Mouse (Mus musculus) forebrain, embryonic 10.5 days (tissue): ENCODE measurements at regions not wholly inside any gene's neighbourhood (a gene's known extent, or its start where the extent isn't known, plus 50 kb on each side); places are given as distances from the start of the nearest gene placed in this dataset.

Experiments
- DNase-seq: peaks from one replicate; pipeline ENCODE4 v3.0.0-alpha.2; 2017; ENCODE audit warnings: low spot score; ENCODE audit errors: extremely low spot score
- H3K27ac ChIP-seq: fragments of 300-500 bp; sonication (generic); 2 replicates; pipeline ENCODE4 v1.5.1; 2016; ENCODE audit warnings: mild to moderate bottlenecking
- H3K27me3 ChIP-seq: fragments of 300-500 bp; sonication (generic); 2 replicates; pipeline ENCODE4 v1.6.1; 2016; ENCODE audit warnings: mild to moderate bottlenecking; ENCODE audit not compliant: poor library complexity, severe bottlenecking
- H3K36me3 ChIP-seq: fragments of 300-500 bp; sonication (generic); replicated peaks from 2 replicates; pipeline ENCODE4 v1.6.1; 2016; ENCODE audit warnings: mild to moderate bottlenecking, moderate library complexity
- H3K4me1 ChIP-seq: fragments of 300-500 bp; sonication (generic); 2 replicates; pipeline ENCODE4 v1.6.1; 2016
- H3K4me3 ChIP-seq: fragments of 300-500 bp; sonication (generic); 2 replicates; pipeline ENCODE4 v1.5.1; 2016; ENCODE audit warnings: mild to moderate bottlenecking, moderate library complexity
- H3K9me3 ChIP-seq: fragments of 300-500 bp; sonication (generic); 2 replicates; pipeline ENCODE4 v1.6.1; 2016; ENCODE audit warnings: mild to moderate bottlenecking, moderate library complexity
- WGBS: fragments of 180-500 bp; shearing (Covaris S2); methylation state at CpG from one replicate; pipeline ENCODE4 v1.1.7; 2016; 5-methylcytosine and 5-hydroxymethylcytosine counted together

- no peaks in the 10 kb centered on the region for H3K36me3 ChIP-seq
- H3K4me3 ChIP-seq: no peak overlapping the region
- DNase-seq: no peak
- H3K27ac ChIP-seq: no peak overlapping the region
- H3K9me3 ChIP-seq: peaks cover 5% of the 10 kb centered on the region; the same call in 1 of the 2 replicates
- H3K4me1 ChIP-seq: peaks cover 7% of the 10 kb centered on the region; the same call in 1 of the 2 replicates
- whole genome bisulfite sequencing: 88% methylated on average over 4 of the region's 4 CpGs
- no peaks in the 10 kb centered on the region for H3K27me3 ChIP-seq
Observed at GRCm38 (mm10) chr17:9845451-9846075, 176.0 kb upstream of the Pabpc6 start.

DNA sequence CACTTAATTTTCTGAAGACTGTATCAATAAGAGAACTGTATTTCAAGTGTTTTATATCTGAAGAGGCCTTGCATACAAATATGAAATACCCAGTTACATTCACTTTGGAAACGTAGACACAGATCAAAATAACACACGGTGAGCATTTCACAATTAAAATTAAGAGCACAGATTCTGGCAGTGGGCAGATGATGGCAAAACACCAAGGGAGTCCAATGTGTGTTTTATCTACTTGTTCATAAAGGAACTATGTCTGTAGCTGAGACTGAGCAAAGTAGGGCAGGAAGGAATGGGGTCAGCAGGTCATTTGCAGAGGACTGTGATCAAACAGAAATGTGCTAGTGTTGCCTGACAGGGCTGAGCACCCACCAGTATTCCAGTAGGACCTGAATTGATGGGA, 171.6 kb upstream of the Pabpc6 start:
- WGBS: 90% methylated on average over 2 of the region's 2 CpGs
- Histone ChIP-seq H3K4me3 (no peak overlapping the region), H3K27ac (no peak overlapping the region), H3K27me3 (no peaks in the 10 kb centered on the region), H3K4me1 (no peaks in the 10 kb centered on the region), H3K36me3 (no peaks in the 10 kb centered on the region), H3K9me3 (peaks cover 5% of the 10 kb centered on the region; the same call in 1 of the 2 replicates)
- DNase-seq: no peak

GRCm38 (mm10) chr17:9839256-9839655, 169.7 kb upstream of the Pabpc6 start:
- Histone ChIP-seq H3K4me1 (no peaks in the 10 kb centered on the region), H3K27ac (no peak overlapping the region), H3K27me3 (no peaks in the 10 kb centered on the region), H3K36me3 (no peaks in the 10 kb centered on the region), H3K4me3 (no peak overlapping the region), H3K9me3 (peaks cover 5% of the 10 kb centered on the region; the same call in 1 of the 2 replicates)
- DNase-seq: no peak
- 86% methylated on average over 7 of the region's 7 CpGs for WGBS

- WGBS: 87% methylated on average over 7 of the region's 7 CpGs
- DNase-seq: no peak
- Histone ChIP-seq H3K4me1 (no peaks in the 10 kb centered on the region), H3K27ac (no peak overlapping the region), H3K9me3 (peaks cover 5% of the 10 kb centered on the region; the same call in 1 of the 2 replicates), H3K36me3 (no peaks in the 10 kb centered on the region), H3K27me3 (no peaks in the 10 kb centered on the region), H3K4me3 (no peak overlapping the region)
Observed at GRCm38 (mm10) chr17:9836995-9837842, 167.7 kb upstream of the Pabpc6 start.

- DNase-seq: no peak
- Histone ChIP-seq H3K9me3 (no peaks in the 10 kb centered on the region), H3K4me1 (no peaks in the 10 kb centered on the region), H3K27ac (no peak overlapping the region), H3K4me3 (no peak overlapping the region), H3K36me3 (no peaks in the 10 kb centered on the region), H3K27me3 (no peaks in the 10 kb centered on the region)
- WGBS: 91% methylated on average over 5 of the region's 5 CpGs
Observed at GRCm38 (mm10) chr17:9829895-9830294, 160.4 kb upstream of the Pabpc6 start.

GRCm38 (mm10) chr17:9821358-9821757, 151.8 kb upstream of the Pabpc6 start:
- Histone ChIP-seq H3K4me1 (no peaks in the 10 kb centered on the region), H3K4me3 (no peak overlapping the region), H3K9me3 (peaks cover 4% of the 10 kb centered on the region; the same call in 1 of the 2 replicates), H3K36me3 (no peaks in the 10 kb centered on the region), H3K27me3 (no peaks in the 10 kb centered on the region), H3K27ac (no peak overlapping the region)
- 94% methylated on average over 4 of the region's 4 CpGs for WGBS
- DNase-seq: no peak

- H3K27ac ChIP-seq: no peak overlapping the region
- H3K36me3 ChIP-seq: no peaks in the 10 kb centered on the region
- peaks cover 4% of the 10 kb centered on the region; the same call in 1 of the 2 replicates for H3K9me3 ChIP-seq
- H3K4me1 ChIP-seq: no peaks in the 10 kb centered on the region
- no peak overlapping the region for H3K4me3 ChIP-seq
- no peaks in the 10 kb centered on the region for H3K27me3 ChIP-seq
- DNase-seq: no peak
Observed at GRCm38 (mm10) chr17:9817056-9817455, 147.5 kb upstream of the Pabpc6 start.

DNA sequence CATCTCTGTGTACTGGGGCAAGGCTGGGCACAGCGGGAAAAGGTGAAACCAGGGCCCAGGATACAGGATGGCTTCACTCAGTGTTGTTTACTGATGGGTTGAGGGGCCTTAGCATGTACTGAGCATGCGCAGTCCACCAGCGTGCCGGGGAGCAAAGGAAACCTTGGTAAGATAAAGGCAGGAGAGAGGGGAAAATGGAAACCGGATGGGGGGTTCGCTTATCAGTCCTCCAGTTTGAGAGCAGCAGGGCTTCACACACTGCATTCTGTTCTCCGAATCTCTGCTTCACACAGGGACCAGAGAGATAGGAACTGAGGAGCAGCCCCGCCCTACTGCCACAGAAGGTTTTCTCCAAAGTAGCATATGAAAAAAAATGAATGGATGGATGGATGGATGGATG, 127.6 kb upstream of the Pabpc6 start:
- peaks cover 18% of the 10 kb centered on the region for H3K4me1 ChIP-seq
- H3K27me3 ChIP-seq: 0 out of 2 replicates have a peak, but pooled peaks cover 4% of the 10 kb centered on the region
- H3K9me3 ChIP-seq: 0 out of 2 replicates have a peak, but pooled peaks cover 5% of the 10 kb centered on the region
- DNase-seq: no peak
- no peak overlapping the region for H3K4me3 ChIP-seq
- no peaks in the 10 kb centered on the region for H3K36me3 ChIP-seq
- whole genome bisulfite sequencing: 87% methylated on average over 8 of the region's 8 CpGs
- peak overlapping the region; percentile 32; the same call in 1 of the 2 replicates for H3K27ac ChIP-seq

DNA sequence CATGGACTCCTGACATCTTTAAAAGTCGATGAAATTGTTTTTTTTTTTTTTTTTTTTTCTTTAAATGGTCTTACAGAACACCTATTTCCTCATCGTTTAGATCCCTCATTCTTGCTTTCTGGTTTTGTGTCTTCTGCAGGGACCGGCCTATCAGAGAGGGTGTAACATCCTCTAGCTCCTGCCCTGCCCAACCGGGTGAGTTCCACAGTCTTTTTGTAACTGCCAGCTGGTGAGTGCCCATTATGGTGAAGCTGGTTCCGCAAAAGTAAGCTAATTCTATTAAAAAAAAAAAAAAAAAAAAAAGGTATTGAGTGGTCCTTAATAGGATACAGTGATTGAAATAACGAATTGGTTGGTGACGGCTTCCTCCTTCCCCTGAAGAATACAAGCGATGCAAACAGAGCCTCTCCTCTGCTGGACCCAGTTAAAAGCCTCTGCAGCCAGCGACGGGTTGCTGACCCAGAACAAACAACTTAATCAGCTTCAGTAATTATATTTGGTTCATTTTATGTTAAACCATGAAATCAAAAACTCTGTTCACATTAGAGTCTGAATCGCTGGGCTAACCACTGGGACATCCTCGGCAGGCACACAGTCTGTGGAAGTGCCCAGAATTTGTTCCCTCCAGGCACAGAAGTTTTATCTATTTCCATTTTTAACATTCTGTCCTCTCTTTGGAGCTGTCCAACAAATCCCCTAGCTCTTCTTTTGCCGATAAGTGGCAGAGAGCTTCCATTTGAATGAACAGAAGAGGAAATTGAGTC, 126.9 kb upstream of the Pabpc6 start:
- H3K27ac ChIP-seq: peak overlapping the region; percentile 32; the same call in 1 of the 2 replicates
- no peaks in the 10 kb centered on the region for H3K36me3 ChIP-seq
- H3K27me3 ChIP-seq: 0 out of 2 replicates have a peak, but pooled peaks cover 4% of the 10 kb centered on the region
- no peak overlapping the region for H3K4me3 ChIP-seq
- no peak for DNase-seq
- peaks cover 18% of the 10 kb centered on the region for H3K4me1 ChIP-seq
- H3K9me3 ChIP-seq: 0 out of 2 replicates have a peak, but pooled peaks cover 5% of the 10 kb centered on the region
- WGBS: 35% methylated on average over 13 of the region's 13 CpGs

GRCm38 (mm10) chr17:9778866-9779265, 109.3 kb upstream of the Pabpc6 start:
- Histone ChIP-seq H3K4me1 (peaks cover 36% of the 10 kb centered on the region), H3K4me3 (no peak overlapping the region), H3K27ac (peak overlapping the region; percentile 87), H3K27me3 (no peaks in the 10 kb centered on the region), H3K9me3 (peaks cover 4% of the 10 kb centered on the region; the same call in 1 of the 2 replicates), H3K36me3 (no peaks in the 10 kb centered on the region; the same call in 1 of the 2 replicates)
- DNase-seq: no peak
- whole genome bisulfite sequencing: 87% methylated on average over 5 of the region's 5 CpGs

DNA sequence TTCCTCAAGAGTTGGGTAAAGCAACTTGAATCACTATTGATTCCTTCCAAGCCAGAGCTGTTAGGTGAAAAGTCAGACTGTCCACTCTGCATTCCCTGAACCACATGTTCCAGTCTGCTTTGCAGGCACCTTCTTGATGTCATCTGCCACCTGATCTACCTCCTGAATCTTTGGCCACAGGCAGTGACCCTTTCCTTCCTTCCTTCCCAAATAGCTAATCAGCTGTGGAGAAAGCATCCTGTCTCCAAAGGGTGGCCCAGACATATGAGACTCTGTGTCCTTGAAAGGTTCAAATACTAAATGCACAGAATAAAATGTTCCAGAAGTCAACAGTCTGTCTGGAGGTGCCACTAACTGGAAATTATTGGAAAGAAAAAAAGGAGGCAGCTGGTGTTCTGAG, 107.6 kb upstream of the Pabpc6 start:
- peak overlapping the region; percentile 87 for H3K27ac ChIP-seq
- no peaks in the 10 kb centered on the region; the same call in 1 of the 2 replicates for H3K36me3 ChIP-seq
- peaks cover 36% of the 10 kb centered on the region for H3K4me1 ChIP-seq
- H3K9me3 ChIP-seq: peaks cover 4% of the 10 kb centered on the region; the same call in 1 of the 2 replicates
- H3K27me3 ChIP-seq: no peaks in the 10 kb centered on the region
- no peak for DNase-seq
- H3K4me3 ChIP-seq: no peak overlapping the region

GRCm38 (mm10) chr17:9776286-9777016, 106.9 kb upstream of the Pabpc6 start:
- Histone ChIP-seq H3K27ac (peak overlapping the region; percentile 87), H3K4me1 (peaks cover 36% of the 10 kb centered on the region), H3K4me3 (peak overlapping the region; percentile 16; the same call in 1 of the 2 replicates), H3K27me3 (no peaks in the 10 kb centered on the region), H3K36me3 (no peaks in the 10 kb centered on the region; the same call in 1 of the 2 replicates), H3K9me3 (peaks cover 4% of the 10 kb centered on the region; the same call in 1 of the 2 replicates)
- DNase-seq: peak; percentile 67
- WGBS: 53% methylated on average over 8 of the region's 9 CpGs
